Mouse (Mus musculus) megakaryocyte, embryonic 14.5 days (primary cell): Measurements from ENCODE around the gene Sox5.

Experiments
- FLI1 ChIP-seq: IDR thresholded peaks from 2 replicates; pipeline ENCODE4 v1.6.1; 2012; ENCODE audit warnings: low read length, inconsistent platforms, mixed read lengths
- GATA1 ChIP-seq: IDR thresholded peaks from 3 replicates; pipeline ENCODE4 v1.6.1; 2012; ENCODE audit warnings: mixed read lengths, low read length, inconsistent platforms, borderline replicate concordance

GRCm38 (mm10) chr6:144269666-144270065 lies 512.1 kb downstream of the Sox5 start:
- TF ChIP-seq GATA1 (no peak), FLI1 (no peak)
